Mouse (Mus musculus) heart, embryonic 14.5 days (tissue): ENCODE measurements around the gene Phldb2. TPM values are rescaled to one million over a fixed set of nuclear protein-coding genes. Genes with fewer than 3 reads are reported as not detected.

Source experiments
- ATAC-seq: fragments of 200-750 bp; cut with Nextera tagmentation; 2 replicates; pipeline ENCODE4 v1.8.0; 2017; ENCODE audit warnings: low read depth, moderate TSS enrichment; ENCODE audit not compliant: insufficient number of reproducible peaks, insufficient read depth, low FRiP score
- H3K27ac ChIP-seq, 2 experiments: fragments of 200-500 bp in 1 of 2; fragments of 300-500 bp in 1 of 2; sonication (generic) in 1 of 2; replicated peaks in 1 of 2; 2 replicates each; pipeline ENCODE4 v1.5.1; 2012 to 2014; ENCODE audit warnings: low read depth in 2 of 2, low read length in 2 of 2, control low read depth in 1 of 2, mild to moderate bottlenecking in 1 of 2, mixed read lengths in 1 of 2; ENCODE audit not compliant: control insufficient read depth in 1 of 2, insufficient read depth in 1 of 2
- H3K27me3 ChIP-seq: fragments of 300-500 bp; sonication (generic); 2 replicates; pipeline ENCODE4 v1.6.1; 2014; ENCODE audit warnings: mild to moderate bottlenecking, low read length, control low read depth; ENCODE audit not compliant: control insufficient read depth, insufficient read depth
- H3K36me3 ChIP-seq: fragments of 300-500 bp; sonication (generic); 2 replicates; pipeline ENCODE4 v1.6.1; 2014; ENCODE audit warnings: mild to moderate bottlenecking, control low read depth, low read length, mixed read lengths; ENCODE audit not compliant: control insufficient read depth, insufficient read depth
- H3K4me1 ChIP-seq, 2 experiments: fragments of 200-500 bp in 1 of 2; fragments of 300-500 bp in 1 of 2; sonication (generic) in 1 of 2; 2 replicates each; pipeline ENCODE4 v1.6.1; 2012 to 2014; ENCODE audit warnings: low read length in 2 of 2, control low read depth in 1 of 2, mixed read lengths in 1 of 2; ENCODE audit not compliant: control insufficient read depth in 2 of 2, insufficient read depth in 2 of 2
- H3K4me2 ChIP-seq: fragments of 300-500 bp; sonication (generic); 2 replicates; pipeline ENCODE4 v1.6.1; 2014; ENCODE audit warnings: mild to moderate bottlenecking, low read length
- H3K4me3 ChIP-seq, 2 experiments: fragments of 200-500 bp in 1 of 2; fragments of 300-500 bp in 1 of 2; sonication (generic) in 1 of 2; 2 replicates each; pipeline ENCODE4 v1.5.1; 2012 to 2014; ENCODE audit warnings: low read length in 2 of 2, mild to moderate bottlenecking in 2 of 2, control low read depth in 1 of 2, low read depth in 1 of 2, moderate library complexity in 1 of 2; ENCODE audit not compliant: control insufficient read depth in 1 of 2, insufficient read depth in 1 of 2
- H3K9ac ChIP-seq: fragments of 300-500 bp; sonication (generic); 2 replicates; pipeline ENCODE4 v1.6.1; 2014; ENCODE audit warnings: mild to moderate bottlenecking, low read length
- H3K9me3 ChIP-seq: fragments of 300-500 bp; sonication (generic); 2 replicates; pipeline ENCODE4 v1.6.1; 2016; ENCODE audit warnings: low read length, control low read depth; ENCODE audit not compliant: control insufficient read depth
- WGBS: fragments of 180-500 bp; shearing (Covaris S2); extraction: QIAGEN DNeasy Blood & Tissue Kit; methylation state at CpG from one replicate; pipeline ENCODE4 v1.1.7; 2014; 5-methylcytosine and 5-hydroxymethylcytosine counted together
- polyA plus RNA-seq: library from polyadenylated mRNA; unstranded; fragments of >200 nt; fragmentation: Nextera tagmentation; extraction: Ambion mirVana; gene quantifications from 2 replicates; pipeline ENCODE4 v1.2.1, GENCODE M21; 2014

Gene Phldb2
- polyA plus RNA-seq, 1 experiment from 2014 or later: 42.9 TPM

DNA sequence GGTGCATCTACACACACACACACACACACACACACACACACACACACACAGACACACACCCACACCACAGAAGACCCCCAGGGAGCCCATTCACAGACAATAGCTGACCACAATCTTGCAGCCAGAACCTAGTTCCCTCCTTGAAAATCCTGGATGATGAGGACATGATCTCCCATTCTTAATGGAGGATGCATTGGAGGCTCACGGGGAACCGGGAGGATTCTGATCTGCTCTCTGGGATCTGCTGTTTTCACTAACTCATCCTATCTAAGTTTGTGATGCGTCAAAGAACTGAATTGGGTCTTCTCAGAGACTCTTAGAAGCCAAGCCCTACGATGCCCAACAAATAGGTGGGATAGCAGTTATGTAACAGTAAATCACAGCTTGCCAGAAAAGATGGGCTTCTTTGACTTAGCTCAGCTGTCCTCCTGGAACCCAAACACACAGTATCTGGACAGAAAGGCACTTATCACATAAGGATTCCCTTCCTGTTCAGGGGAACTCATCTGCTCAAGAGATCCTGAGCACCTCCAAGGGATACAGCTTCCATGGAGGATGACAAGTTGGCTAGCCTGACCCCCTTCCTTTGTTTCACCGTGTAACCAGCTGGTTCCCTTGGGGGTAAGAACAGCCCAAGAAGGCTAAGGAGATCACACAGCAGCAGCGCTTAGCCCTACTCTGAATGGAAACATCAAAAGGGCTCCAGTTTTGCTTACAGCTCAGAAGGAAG is 230.1 kb downstream of the Phldb2 start:
- Histone ChIP-seq H3K27ac (no peak overlapping the region), H3K4me2 (peak overlapping the region; percentile 95), H3K36me3 (peaks cover 4% of the 10 kb centered on the region; the same call in 1 of the 2 replicates), H3K9ac (peak overlapping the region; percentile 71; the same call in 1 of the 2 replicates), H3K9me3 (no peaks in the 10 kb centered on the region), H3K4me3 (peak overlapping the region; percentile 54 to 69; a peak in 3 of 4 replicates), H3K4me1 (peaks cover 4 to 9% of the 10 kb centered on the region in 2 experiments; a peak in 2 of 4 replicates), H3K27me3 (no peaks in the 10 kb centered on the region)
- 67% methylated on average over 6 of the region's 6 CpGs for WGBS
- ATAC-seq: no peak

DNA sequence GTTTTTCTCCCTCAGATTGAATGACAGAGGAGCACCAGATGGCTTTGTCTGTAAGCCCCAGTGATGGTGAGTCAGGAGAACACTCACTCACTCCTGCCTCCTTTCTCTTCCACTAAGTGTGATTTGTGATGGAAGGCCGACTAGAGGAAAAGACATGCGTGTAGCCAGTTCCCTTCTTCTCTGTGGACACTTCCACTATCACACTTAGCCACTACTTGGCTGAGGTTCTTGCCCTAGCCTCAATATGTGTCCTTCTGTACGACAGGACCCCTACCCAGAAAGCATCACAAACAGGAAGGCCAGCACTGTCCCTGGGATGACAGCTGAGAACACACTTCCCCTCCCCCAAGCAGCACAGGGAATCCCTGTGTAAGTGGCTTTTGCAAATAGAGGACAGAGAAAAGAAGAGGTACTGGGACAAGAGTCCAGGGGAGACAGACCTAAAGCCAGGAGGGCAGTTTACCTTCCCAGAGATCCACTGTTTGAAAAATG is 230.9 kb downstream of the Phldb2 start:
- Histone ChIP-seq H3K36me3 (no peaks in the 10 kb centered on the region), H3K4me2 (no peak overlapping the region), H3K4me1 (peaks cover 4 to 9% of the 10 kb centered on the region in 2 experiments; a peak in 2 of 4 replicates), H3K4me3 (no peak overlapping the region), H3K27ac (no peak overlapping the region), H3K27me3 (no peaks in the 10 kb centered on the region), H3K9ac (no peak overlapping the region), H3K9me3 (no peaks in the 10 kb centered on the region)
- 72% methylated on average over 3 of the region's 3 CpGs for WGBS
- ATAC-seq: no peak

DNA sequence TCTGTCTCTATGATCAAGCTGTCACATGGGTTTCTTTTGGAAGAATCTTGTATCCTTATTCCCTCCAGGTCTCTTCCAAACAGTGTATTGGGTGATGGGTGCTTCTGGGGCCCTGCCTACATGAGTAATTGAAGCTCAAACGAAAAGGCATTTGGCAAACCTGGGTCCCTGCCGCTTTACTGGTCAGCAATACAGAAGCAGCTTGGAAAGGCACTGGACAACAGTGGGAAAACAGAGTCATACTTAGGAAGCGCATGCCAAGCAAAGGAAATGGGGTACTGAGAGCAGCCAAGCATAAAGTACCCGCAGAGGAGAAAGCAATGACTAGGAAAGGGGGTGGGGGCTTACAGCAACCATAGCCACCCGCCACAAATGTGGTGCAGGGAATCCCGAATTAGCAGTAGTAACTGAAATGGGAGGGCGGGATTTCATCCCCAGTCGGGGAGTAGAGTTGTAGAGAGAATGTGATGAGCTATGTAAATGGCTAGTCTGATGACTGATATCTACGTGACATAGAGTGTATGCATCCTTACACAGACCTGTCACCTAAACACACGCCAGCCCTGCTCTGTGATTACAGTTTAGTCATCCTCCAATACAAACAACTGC is 233.3 kb downstream of the Phldb2 start:
- WGBS: 81% methylated on average over 10 of the region's 10 CpGs

DNA sequence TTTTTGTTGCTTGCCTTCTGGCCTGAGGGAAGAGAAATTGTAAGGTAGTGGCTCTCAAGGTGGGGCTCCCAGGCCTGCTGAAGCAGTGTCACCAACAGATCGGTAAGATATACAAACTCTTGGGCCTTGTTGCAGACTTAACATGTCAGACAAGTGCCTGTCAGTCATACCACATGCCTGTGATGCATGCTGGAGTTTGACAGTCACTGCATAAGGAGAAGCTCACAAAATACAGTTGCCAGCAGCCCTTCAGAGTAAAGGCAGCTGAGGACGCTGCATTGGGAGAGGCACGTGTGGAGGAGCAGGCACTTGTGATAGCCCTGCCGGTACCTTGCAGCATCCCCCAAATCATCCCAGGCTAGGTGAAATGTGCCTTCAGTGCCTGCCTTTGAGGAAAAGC is 235.1 kb downstream of the Phldb2 start:
- Histone ChIP-seq H3K4me3 (no peak overlapping the region), H3K4me2 (no peak overlapping the region), H3K27me3 (no peaks in the 10 kb centered on the region), H3K9me3 (peaks cover 5% of the 10 kb centered on the region; the same call in 1 of the 2 replicates), H3K4me1 (no peaks in the 10 kb centered on the region), H3K9ac (no peak overlapping the region), H3K36me3 (no peaks in the 10 kb centered on the region), H3K27ac (no peak overlapping the region)
- 80% methylated on average over 4 of the region's 4 CpGs for WGBS
- ATAC-seq: no peak

More for the DNA sequence above, 233.3 kb downstream of the Phldb2 start:
- Histone ChIP-seq H3K36me3 (no peaks in the 10 kb centered on the region), H3K9ac (no peak overlapping the region), H3K27me3 (no peaks in the 10 kb centered on the region), H3K27ac (no peak overlapping the region), H3K4me2 (no peak overlapping the region), H3K9me3 (peaks cover 5% of the 10 kb centered on the region; the same call in 1 of the 2 replicates), H3K4me3 (no peak overlapping the region), H3K4me1 (peaks cover 4 to 9% of the 10 kb centered on the region in 2 experiments; a peak in 2 of 4 replicates)
- ATAC-seq: no peak

DNA sequence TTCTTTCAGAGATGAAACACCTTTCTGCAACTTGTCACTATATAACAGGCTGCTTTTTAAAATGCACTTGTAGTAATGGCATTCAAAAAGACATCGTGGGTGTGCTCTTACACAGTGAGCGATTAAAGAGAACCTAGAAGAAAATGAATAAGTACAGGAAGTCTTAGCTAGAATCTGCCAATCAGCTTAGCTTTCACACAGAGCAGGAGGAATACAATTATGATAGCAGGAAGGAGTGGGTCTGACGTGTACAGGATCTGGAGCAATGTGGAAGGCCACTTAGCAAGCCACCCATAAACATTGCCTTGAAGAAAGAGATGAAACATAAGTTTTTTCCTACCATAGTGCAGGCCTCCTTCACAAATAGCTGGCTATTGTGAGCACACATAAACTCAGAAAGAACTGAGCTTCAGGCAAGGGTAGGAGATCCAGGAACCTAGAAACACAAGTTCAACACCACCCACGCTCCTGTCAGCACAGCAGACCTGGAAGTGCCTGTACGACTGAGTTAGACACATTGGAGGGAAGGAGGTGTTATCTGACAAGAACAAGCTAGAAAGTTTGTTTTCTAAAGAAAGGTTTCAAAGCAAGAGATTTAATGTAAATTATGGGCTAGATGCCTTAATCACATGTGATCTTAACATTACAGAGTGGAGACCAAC is 238.8 kb downstream of the Phldb2 start:
- Histone ChIP-seq H3K27ac (no peak overlapping the region), H3K4me3 (no peak overlapping the region), H3K4me2 (no peak overlapping the region), H3K9me3 (peaks cover 5% of the 10 kb centered on the region; the same call in 1 of the 2 replicates), H3K27me3 (no peaks in the 10 kb centered on the region), H3K4me1 (no peaks in the 10 kb centered on the region), H3K36me3 (no peaks in the 10 kb centered on the region), H3K9ac (no peak overlapping the region)
- no peak for ATAC-seq
- 72% methylated on average over 5 of the region's 5 CpGs for WGBS

DNA sequence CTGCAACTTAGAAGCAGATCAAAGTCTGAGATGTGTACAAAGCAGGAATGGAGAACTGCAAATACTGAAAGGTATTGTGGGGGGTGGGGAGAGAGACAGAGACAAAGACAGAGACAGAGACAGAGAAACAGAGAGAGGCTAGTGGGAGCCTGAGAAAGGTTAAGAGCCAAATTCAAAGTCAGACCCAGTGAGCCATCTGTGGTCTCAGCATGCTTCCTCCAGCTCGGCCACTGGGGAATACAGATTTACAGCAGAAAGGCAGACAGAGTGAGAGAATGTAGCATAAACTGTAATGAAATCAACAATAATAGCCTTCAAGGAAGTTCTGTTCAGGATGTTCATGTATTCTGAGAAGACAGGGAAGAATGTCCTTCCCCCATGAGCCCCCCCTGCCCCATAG is 239.5 kb downstream of the Phldb2 start:
- H3K4me3 ChIP-seq: no peak overlapping the region
- no peak overlapping the region for H3K9ac ChIP-seq
- H3K9me3 ChIP-seq: peaks cover 5% of the 10 kb centered on the region; the same call in 1 of the 2 replicates
- ATAC-seq: no peak
- no peak overlapping the region for H3K4me2 ChIP-seq
- H3K27me3 ChIP-seq: no peaks in the 10 kb centered on the region
- no peaks in the 10 kb centered on the region for H3K36me3 ChIP-seq
- H3K27ac ChIP-seq: no peak overlapping the region
- 64% methylated on average over 1 of the region's 1 CpGs for WGBS
- no peaks in the 10 kb centered on the region for H3K4me1 ChIP-seq

DNA sequence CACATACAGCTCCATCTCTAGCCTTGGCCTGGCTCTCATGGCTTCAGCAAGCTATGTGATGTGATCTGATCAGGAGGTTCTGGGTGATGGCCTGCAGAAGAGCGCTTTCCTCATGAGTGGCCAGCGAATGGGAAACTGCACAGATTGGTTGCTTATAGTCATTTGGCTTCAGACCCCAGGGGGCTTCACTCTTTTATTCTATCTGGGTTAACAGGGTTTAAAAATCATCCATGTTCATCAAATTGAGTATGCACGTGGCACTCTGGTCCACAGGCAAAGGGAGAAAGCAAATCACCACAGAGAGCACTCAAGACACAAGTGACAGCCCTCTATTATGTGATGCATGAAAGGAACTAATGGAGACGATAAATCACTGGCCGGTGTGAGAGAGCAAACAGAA is 240.1 kb downstream of the Phldb2 start:
- H3K27ac ChIP-seq: no peak overlapping the region
- no peak overlapping the region for H3K9ac ChIP-seq
- peaks cover 5% of the 10 kb centered on the region; the same call in 1 of the 2 replicates for H3K9me3 ChIP-seq
- H3K4me1 ChIP-seq: no peaks in the 10 kb centered on the region
- no peak overlapping the region for H3K4me3 ChIP-seq
- H3K4me2 ChIP-seq: no peak overlapping the region
- H3K27me3 ChIP-seq: no peaks in the 10 kb centered on the region
- no peak for ATAC-seq
- H3K36me3 ChIP-seq: no peaks in the 10 kb centered on the region
- 90% methylated on average over 5 of the region's 5 CpGs for WGBS
